Mouse (Mus musculus): ENCODE measurements around the gene Tbx19. TPM values are rescaled to one million over a fixed set of nuclear protein-coding genes. Genes with fewer than 3 reads are reported as not detected.
A peak's percentile ranks its signal among the peaks of the same experiment; 100 is the strongest.

Gene Tbx19
- not detected in 2 replicates for polyA plus RNA-seq (2015; fragmentation: Nextera tagmentation; extraction: Ambion mirVana)

DNA sequence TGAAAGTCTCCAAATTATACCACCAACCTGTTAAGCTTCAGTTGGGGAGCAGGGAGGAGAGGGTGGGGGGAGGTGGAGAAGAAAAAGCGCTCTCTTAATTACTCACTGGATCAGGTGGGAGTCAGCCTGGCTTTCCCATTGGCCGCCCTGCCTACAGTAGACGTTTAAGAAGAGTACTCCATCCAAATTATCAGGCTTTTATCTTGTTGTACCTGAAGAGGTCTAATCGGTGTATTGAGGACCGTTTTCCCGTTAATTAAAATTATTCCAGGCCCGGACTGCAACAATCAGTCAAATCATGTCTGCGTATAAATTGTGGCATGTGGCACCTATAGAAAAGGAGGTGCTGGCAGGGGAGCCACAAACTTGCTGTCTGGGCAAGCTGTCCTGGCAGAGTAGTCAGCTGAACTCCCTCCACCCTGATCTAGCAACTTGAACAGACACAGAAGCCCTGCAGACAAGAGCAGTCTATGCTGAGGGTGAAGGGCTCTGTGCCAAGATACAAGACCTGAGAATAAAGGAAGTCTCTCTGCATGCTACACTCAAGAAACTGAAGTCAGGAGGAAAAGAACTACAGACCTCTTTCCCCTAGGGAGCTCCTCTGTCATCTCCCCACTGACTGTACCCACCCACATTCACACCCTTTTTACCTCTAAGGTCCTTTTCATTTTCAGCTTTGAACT, at the start of gene Tbx19:
Gene Tbx19, minus strand, starts transcription at position 51 of the 683 bp plus-strand sequence.
- ATAC-seq (ENCODE audit: low FRiP score, low read depth) = no peak
- H3K4me2 ChIP-seq (replicated peaks) = no peak within 1 kb of the TSS
- no peaks in the 10 kb centered on the region for H3K9me3 ChIP-seq
- no peak within 1 kb of the TSS for H3K9ac ChIP-seq
- no peak within 1 kb of the TSS for H3K4me3 ChIP-seq
- H3K27ac ChIP-seq = no peak within 1 kb of the TSS
- H3K27me3 ChIP-seq = 0 out of 2 replicates have a peak, but pooled peaks cover 9% of the 10 kb centered on the region
- no peaks in the 10 kb centered on the region for H3K4me1 ChIP-seq
- 86% methylated on average over 8 of the region's 8 CpGs for whole genome bisulfite sequencing
- no peaks in the 10 kb centered on the region for H3K36me3 ChIP-seq

DNA sequence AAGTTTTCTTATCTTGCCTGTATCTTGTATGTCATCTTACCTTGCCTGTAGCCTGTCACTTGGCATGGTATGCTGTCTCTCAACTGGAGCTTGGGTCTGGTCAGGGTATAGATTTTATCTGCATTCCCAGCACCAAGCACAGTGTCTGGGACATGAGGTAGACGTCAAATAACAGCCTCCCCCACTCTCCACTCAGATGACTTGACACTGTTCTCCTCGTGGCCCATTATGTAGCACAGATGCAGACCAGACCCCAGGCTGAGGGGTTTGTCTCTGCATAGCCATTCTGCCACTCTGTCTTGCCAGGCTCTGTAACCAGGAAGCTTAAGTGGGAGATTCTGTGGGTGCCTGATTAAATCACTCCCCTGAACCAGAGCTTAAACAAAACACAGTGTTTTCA, 45.0 kb upstream of the Tbx19 start:
- no peaks in the 10 kb centered on the region for H3K9me3 ChIP-seq
- H3K36me3 ChIP-seq = no peaks in the 10 kb centered on the region
- no peak for ATAC-seq (ENCODE audit: low FRiP score, low read depth)
- no peak overlapping the region for H3K27ac ChIP-seq
- H3K4me2 ChIP-seq (replicated peaks) = no peak overlapping the region
- no peaks in the 10 kb centered on the region for H3K4me1 ChIP-seq
- 3% methylated on average over 2 of the region's 2 CpGs for WGBS
- H3K4me3 ChIP-seq = no peak overlapping the region
- H3K27me3 ChIP-seq = no peaks in the 10 kb centered on the region
- H3K9ac ChIP-seq = no peak overlapping the region

DNA sequence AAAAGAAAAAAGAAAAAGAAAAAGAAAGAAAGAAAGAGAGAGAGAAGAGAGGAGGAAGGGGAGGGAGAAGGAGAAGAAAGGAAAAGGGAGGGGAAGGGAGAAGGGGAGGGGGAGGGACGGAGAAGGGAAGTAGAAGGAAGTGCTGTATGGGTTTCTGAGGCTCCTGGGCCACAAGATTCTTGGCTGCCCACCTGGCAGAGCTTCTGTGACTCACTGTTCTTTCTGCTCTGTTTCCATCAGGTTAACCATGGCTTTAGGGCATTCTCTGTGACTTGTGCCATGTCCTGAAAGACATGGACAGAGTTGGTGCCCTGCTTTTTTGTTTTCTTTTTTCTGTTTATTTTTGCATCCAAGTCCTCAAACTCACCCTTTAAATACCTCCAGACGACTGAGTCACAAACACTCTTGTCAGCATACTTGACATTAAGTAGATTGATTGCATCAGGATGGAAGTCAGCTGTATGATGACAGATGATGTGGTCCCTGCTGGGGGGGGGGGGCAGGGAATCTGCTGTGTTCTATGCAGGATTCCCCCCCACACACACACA, 43.0 kb upstream of the Tbx19 start:
- ATAC-seq (ENCODE audit: low FRiP score, low read depth) = no peak
- no peaks in the 10 kb centered on the region for H3K27me3 ChIP-seq
- H3K27ac ChIP-seq = no peak overlapping the region
- no peaks in the 10 kb centered on the region for H3K9me3 ChIP-seq
- no peak overlapping the region for H3K4me2 ChIP-seq (replicated peaks)
- no peaks in the 10 kb centered on the region for H3K36me3 ChIP-seq
- no peaks in the 10 kb centered on the region for H3K4me1 ChIP-seq
- no peak overlapping the region for H3K4me3 ChIP-seq
- 36% methylated on average over 2 of the region's 2 CpGs for WGBS
- no peak overlapping the region for H3K9ac ChIP-seq

DNA sequence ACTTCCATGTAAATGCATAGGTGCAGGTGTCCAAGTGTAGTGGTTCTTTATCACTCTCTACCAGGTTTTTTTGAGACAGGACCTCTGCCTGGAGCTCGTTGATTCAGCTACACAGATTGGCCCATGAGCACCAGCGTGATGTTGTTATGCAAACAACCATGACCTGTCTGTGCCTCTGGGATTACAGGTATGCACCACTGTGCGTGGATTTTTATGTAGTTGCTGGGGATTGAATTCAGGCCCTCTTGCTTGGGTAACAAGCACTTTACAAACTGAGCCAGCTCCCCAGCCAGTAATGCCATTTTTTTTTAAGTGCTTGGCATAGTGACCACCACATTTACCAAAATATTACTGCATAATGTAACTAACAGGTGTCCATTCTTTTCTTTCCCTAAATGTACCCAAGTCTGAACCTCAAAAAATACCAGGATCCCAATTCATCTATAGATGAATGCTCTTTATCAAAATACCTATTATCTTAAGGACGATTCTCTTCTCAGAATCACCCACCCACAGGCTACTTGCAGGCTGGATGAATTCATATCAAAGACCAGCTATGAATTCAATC, 41.0 kb upstream of the Tbx19 start:
- no peaks in the 10 kb centered on the region for H3K4me1 ChIP-seq
- H3K9ac ChIP-seq = no peak overlapping the region
- no peaks in the 10 kb centered on the region for H3K36me3 ChIP-seq
- H3K4me3 ChIP-seq = no peak overlapping the region
- no peaks in the 10 kb centered on the region for H3K27me3 ChIP-seq
- no peak overlapping the region for H3K4me2 ChIP-seq (replicated peaks)
- H3K27ac ChIP-seq = no peak overlapping the region
- no peak for ATAC-seq (ENCODE audit: low FRiP score, low read depth)
- WGBS = 69% methylated on average over 4 of the region's 4 CpGs
- H3K9me3 ChIP-seq = no peaks in the 10 kb centered on the region

DNA sequence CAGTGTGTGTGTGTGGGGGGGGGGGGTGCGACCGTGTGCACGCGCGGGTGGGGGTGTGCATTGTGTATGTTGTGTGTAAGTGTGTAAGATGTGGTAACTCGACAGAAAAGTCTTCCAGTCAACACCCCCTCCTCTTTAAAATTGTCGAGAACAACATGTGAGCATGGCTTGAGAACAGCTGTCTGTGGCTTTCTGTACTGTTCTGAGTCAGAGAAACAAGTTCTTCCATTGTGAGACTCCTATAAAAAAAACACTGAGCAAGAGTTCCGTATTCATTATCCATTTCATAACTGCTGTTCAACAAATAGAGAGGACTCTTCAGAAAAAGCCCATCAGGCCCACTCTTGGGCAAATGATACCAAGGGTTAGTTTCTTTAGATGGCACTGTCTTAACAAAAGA, 40.2 kb upstream of the Tbx19 start:
- no peak overlapping the region for H3K9ac ChIP-seq
- H3K4me2 ChIP-seq (replicated peaks) = no peak overlapping the region
- ATAC-seq (ENCODE audit: low FRiP score, low read depth) = no peak
- no peak overlapping the region for H3K27ac ChIP-seq
- H3K4me1 ChIP-seq = no peaks in the 10 kb centered on the region
- H3K27me3 ChIP-seq = no peaks in the 10 kb centered on the region
- no peak overlapping the region for H3K4me3 ChIP-seq
- H3K36me3 ChIP-seq = no peaks in the 10 kb centered on the region
- no peaks in the 10 kb centered on the region for H3K9me3 ChIP-seq
- WGBS = 70% methylated on average over 8 of the region's 8 CpGs

DNA sequence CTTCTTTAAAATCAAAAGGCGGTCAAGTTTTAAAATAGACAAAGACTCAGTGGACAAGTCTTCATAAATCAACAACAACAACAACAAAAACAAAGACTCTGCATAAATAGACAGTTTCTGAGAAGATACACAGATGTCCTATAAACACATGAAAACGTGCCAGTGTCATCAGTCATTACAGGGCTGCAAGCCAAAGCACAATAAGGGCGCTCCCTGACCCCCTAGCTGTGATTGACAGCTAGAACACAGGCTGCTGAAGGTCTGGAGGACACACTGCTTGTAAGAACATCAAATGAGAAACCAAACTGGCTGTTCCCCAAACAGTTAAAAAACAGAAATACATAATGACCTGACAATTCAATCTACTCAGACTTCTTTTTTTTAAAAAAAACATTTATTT, 39.1 kb upstream of the Tbx19 start:
- Histone ChIP-seq H3K36me3 (no peaks in the 10 kb centered on the region), H3K9ac (no peak overlapping the region), H3K4me2 (replicated peaks) (no peak overlapping the region), H3K27ac (no peak overlapping the region), H3K4me3 (no peak overlapping the region), H3K9me3 (no peaks in the 10 kb centered on the region), H3K4me1 (peaks cover 10% of the 10 kb centered on the region), H3K27me3 (no peaks in the 10 kb centered on the region)
- WGBS = 76% methylated on average over 3 of the region's 3 CpGs
- no peak for ATAC-seq (ENCODE audit: low FRiP score, low read depth)

DNA sequence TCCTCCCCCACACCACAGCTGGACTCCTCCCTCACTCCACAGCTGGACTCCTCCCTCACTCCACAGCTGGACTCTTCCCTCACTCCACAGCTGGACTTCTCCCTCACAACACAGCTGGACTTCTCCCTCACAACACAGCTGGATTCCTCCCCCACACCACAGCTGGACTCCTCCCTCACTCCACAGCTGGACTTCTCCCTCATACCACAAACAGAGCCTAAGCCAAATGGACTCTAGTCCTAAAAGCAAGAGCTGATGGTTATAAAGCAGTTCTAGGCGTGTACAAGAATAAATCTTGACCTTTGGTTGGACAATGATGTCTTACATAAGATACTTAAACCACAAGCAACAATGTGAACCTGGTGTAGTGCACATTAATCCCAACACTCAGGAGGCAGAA, 38.4 kb upstream of the Tbx19 start:
- Histone ChIP-seq H3K36me3 (no peaks in the 10 kb centered on the region), H3K9me3 (no peaks in the 10 kb centered on the region), H3K27me3 (no peaks in the 10 kb centered on the region), H3K4me1 (peaks cover 12% of the 10 kb centered on the region), H3K4me3 (no peak overlapping the region), H3K27ac (no peak overlapping the region), H3K9ac (no peak overlapping the region), H3K4me2 (replicated peaks) (no peak overlapping the region)
- 41% methylated on average over 1 of the region's 1 CpGs for WGBS
- ATAC-seq (ENCODE audit: low FRiP score, low read depth) = no peak

DNA sequence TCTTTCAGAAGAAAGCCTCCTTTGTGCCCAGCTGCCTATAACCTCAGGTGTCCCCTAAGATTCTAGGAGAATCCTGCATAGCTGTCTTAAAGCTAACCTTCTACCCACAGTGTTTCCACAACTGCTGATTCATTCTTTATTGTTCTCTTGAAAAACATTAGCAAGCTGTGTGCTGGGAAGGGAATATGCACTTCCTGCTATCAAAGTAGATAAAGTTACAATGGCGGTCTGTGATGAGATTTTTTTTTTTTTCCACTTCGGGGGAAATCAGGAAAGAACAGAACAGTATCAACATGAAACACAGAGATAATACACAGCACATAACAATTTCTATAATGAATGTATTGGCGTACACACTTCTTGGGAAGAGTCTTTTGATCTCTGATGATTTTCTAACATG, 37.3 kb upstream of the Tbx19 start:
- no peak for ATAC-seq (ENCODE audit: low FRiP score, low read depth)
- 73% methylated on average over 3 of the region's 3 CpGs for WGBS
- H3K9me3 ChIP-seq = no peaks in the 10 kb centered on the region

DNA sequence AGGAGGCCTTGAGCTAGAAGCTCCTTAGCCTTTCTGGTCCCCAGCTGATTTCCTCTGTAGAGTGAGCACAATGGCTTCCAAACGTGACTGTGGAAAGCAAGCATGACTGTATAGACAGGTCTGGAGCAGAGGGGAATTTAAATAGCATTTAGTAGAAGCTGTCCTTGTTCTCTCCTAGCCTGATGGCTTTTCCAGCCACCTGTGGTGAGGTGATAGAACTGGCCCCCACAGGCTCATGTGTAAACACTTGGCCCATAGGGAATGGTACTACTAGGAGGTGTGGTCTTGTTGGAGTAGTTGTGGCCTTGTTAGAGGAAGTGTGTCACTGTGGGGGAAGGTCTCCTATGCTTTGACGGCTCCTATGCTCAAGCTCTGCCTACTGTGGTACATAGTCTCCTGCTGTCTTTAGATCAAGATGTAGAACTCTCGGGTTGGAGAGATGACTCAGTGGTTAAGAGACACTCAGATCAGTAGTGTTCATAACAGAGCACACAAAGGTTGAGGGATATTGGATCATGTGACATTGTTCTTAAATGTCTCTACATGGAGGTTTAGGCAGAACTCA, 34.9 kb upstream of the Tbx19 start:
- ATAC-seq (ENCODE audit: low FRiP score, low read depth) = no peak

More for the DNA sequence above, 37.3 kb upstream of the Tbx19 start:
- Histone ChIP-seq H3K27me3 (no peaks in the 10 kb centered on the region), H3K9ac (no peak overlapping the region), H3K4me3 (no peak overlapping the region), H3K4me2 (replicated peaks) (no peak overlapping the region), H3K36me3 (no peaks in the 10 kb centered on the region), H3K4me1 (peaks cover 18% of the 10 kb centered on the region), H3K27ac (no peak overlapping the region)

DNA sequence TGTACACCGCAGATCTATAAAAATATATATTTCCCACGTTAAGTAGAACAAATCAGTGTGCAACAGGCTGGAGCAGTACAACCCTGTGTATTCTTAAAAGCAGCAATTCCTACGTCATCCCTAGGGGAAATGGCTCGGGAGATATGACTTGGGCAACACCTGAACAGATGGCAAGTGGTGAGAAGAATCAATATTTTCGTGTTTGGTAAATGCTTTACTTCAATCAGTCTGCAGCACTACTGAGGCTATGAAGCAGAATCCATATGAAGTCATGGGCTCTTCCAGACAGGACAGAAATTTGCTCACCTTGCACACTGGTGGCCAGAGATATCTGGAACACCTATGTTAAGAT, 34.1 kb upstream of the Tbx19 start:
- Histone ChIP-seq H3K4me2 (replicated peaks) (peak overlapping the region; percentile 82), H3K27me3 (no peaks in the 10 kb centered on the region), H3K27ac (no peak overlapping the region), H3K36me3 (no peaks in the 10 kb centered on the region), H3K4me3 (peak overlapping the region; percentile 78), H3K4me1 (peaks cover 23% of the 10 kb centered on the region), H3K9me3 (no peaks in the 10 kb centered on the region), H3K9ac (peak overlapping the region; percentile 77)
- 10% methylated on average over 5 of the region's 5 CpGs for WGBS
- ATAC-seq (ENCODE audit: low FRiP score, low read depth) = no peak

More for the DNA sequence above, 34.9 kb upstream of the Tbx19 start:
- H3K27ac ChIP-seq = no peak overlapping the region
- no peak overlapping the region for H3K4me2 ChIP-seq (replicated peaks)
- H3K4me1 ChIP-seq = peaks cover 23% of the 10 kb centered on the region
- no peak overlapping the region for H3K4me3 ChIP-seq
- 76% methylated on average over 3 of the region's 3 CpGs for WGBS
- H3K9ac ChIP-seq = no peak overlapping the region
- H3K36me3 ChIP-seq = no peaks in the 10 kb centered on the region
- no peaks in the 10 kb centered on the region for H3K9me3 ChIP-seq
- no peaks in the 10 kb centered on the region for H3K27me3 ChIP-seq

DNA sequence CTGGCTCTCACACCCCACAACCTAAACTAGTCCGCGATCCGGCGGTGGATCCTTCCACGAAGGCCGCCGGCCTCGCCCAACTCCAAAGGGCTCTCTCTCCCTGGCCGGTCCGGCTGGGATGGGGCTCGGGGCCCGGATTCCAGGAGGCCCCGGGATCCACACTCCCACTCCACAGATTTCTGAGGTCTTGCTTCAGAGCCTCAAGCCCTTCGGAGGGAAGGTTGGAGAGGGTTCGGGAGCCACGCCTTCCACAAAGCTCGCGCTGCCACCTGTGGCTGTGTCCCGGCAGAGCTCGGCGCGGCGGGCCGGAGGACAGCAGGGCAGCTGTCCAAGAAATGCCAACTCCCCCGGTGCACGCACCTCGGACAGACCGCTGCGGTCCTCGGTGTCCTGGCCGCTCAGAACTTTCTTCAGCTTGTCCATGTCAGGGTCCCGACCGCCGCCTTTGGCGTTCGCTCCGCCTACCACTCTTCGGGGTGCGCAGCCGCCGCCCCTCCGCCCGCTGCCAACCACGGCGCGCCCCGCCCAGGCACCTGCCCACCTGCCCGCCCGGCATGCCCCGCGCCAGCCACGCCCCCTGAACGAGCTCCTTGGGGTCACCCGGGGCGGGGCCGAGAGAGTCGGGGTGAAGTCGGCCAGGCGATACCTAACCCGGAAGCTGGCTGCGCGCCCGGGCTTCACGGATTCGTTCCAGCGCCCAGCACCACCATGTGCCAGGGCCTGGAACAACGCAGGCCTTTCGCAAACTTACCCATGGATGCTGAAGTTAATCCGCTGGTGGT, 33.5 kb upstream of the Tbx19 start, which contains the start of gene Sft2d2:
Gene Sft2d2, minus strand, starts transcription at position 559 of the 782 bp plus-strand sequence.
- Histone ChIP-seq H3K4me1 (peaks cover 23% of the 10 kb centered on the region), H3K27ac (peak within 1 kb of the TSS; percentile 67; the same call in 1 of the 2 replicates), H3K9ac (peak within 1 kb of the TSS; percentile 77), H3K4me3 (peak within 1 kb of the TSS; percentile 78), H3K4me2 (replicated peaks) (peak within 1 kb of the TSS; percentile 82), H3K27me3 (no peaks in the 10 kb centered on the region), H3K9me3 (no peaks in the 10 kb centered on the region), H3K36me3 (no peaks in the 10 kb centered on the region)
- under 1% methylated on average over 69 of the region's 69 CpGs for WGBS
- peak; percentile 89 for ATAC-seq (ENCODE audit: low FRiP score, low read depth)

DNA sequence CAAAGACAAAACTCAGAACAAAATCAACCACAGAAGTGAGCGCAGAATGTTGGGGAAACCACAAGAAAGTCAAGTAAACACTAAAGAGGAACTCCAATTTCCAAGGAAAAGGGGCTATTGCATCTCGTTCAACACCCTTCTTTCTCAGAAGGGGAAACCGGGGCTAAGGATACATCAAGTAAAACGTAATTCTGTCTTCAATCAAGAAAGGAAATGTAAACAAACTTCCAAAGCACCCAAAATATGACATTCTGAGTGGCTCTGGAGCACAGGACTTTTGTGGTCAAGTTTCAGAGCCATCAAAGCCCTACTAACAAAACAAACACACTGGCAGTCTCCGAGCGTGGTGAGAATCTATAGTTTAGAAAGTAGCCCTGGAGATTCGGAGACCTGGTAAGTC, 32.9 kb upstream of the Tbx19 start:
- Histone ChIP-seq H3K27ac (peak overlapping the region; percentile 67; the same call in 1 of the 2 replicates), H3K9ac (peak overlapping the region; percentile 77), H3K36me3 (no peaks in the 10 kb centered on the region), H3K4me1 (peaks cover 27% of the 10 kb centered on the region), H3K4me3 (peak overlapping the region; percentile 78), H3K27me3 (no peaks in the 10 kb centered on the region), H3K4me2 (replicated peaks) (peak overlapping the region; percentile 82), H3K9me3 (no peaks in the 10 kb centered on the region)
- ATAC-seq (ENCODE audit: low FRiP score, low read depth) = no peak
- 13% methylated on average over 7 of the region's 7 CpGs for WGBS

All from limb, embryonic 13.5 days (tissue).